Mouse (Mus musculus) heart, adult 2 months (tissue): ENCODE results near the gene Fgf12.

ENCODE experiments used
- CTCF ChIP-seq: fragments of 200-600 bp; IDR thresholded peaks from 2 replicates; pipeline ENCODE4 v1.8.1; 2022; ENCODE audit warnings: antibody characterized with exemption, mild to moderate bottlenecking, moderate library complexity
- EP300 ChIP-seq: fragments of 200-500 bp; IDR thresholded peaks from 2 replicates; pipeline ENCODE4 v1.6.1; 2011; ENCODE audit warnings: low read depth, low read length, control low read depth; ENCODE audit not compliant: insufficient read depth
- POLR2A ChIP-seq: fragments of 200-500 bp; IDR thresholded peaks from 2 replicates; pipeline ENCODE4 v1.6.1; 2011; ENCODE audit warnings: mild to moderate bottlenecking, low read depth, low read length, control low read depth; ENCODE audit not compliant: insufficient read depth

GRCm38 (mm10) chr16:28650589-28650988, 102.3 kb downstream of the Fgf12 start:
- no peak for TF ChIP-seq POLR2A
- no peak for TF ChIP-seq CTCF
- TF ChIP-seq EP300 = no peak
